Mouse (Mus musculus) cerebellum, adult 18-20 months (tissue): Measurements from ENCODE around the gene Rbm3.
A peak's percentile ranks its signal among the peaks of the same experiment; 100 is the strongest.

Source experiments
- DNase-seq, 2 experiments: peaks; one replicate each; pipeline ENCODE4 v3.0.0; 2021

Gene Rbm3

DNA sequence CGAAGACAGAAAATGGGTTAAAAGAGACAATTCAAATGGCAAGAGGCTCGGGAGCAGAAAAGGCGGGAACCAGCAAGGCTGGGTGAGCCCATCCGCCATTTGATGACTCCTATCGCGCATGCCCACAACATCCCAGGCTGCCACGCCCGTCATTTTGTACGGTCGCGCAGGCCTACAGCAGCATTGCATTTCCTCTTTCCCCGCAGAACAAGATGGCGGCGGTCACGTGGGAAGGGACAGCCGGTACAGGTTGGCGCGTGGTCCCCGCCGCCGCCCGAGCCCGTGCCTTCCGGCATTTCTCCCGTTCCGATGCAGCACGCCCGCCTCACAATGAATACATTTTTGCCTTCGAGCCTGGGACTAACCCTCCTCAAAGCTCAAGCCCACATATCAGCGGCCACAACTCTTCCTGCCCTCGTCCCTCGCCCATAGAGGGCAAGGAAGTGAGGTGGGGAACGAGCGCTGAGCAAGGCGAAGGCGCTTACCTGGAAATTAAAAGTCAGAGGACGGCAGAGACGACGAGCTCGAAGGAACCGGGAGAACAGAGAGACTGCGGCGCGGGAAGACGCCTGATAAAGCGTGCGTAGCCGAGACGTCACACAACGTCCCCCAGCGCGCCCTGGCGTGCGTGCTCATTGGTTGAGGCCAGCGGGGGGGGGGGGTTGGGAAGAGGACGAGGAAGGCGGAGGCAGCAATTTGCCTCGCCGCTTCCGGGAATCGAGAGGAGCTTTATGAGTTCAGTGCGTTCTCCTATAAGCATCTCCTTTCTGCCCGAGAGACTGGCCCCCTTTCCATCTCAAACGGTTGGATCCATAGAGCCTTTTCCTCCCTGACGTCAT, at the start of gene Rbm3:
TSS of gene Rbm3 (minus strand) at position 728 of the 839 bp plus-strand sequence.
- DNase-seq: peak; percentile 86 to 88

DNA sequence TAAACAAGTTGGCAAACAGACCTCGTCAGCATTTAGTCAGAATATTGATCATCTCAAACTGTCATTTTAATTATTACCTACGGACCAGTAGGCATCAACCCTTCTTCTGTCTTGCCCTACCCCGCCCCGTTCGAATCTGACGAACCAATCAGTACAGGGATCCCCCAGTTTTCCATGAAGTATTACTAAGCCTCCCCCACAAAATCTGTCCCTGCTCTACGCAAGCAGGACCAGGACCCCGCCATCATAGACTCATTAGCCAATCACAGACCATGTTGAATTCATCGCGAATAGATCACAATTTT, 47.7 kb upstream of the Rbm3 start, which contains the start of gene Ebp:
TSS of gene Ebp (minus strand) at position 94 of the 305 bp plus-strand sequence.
- no peak for DNase-seq

DNA sequence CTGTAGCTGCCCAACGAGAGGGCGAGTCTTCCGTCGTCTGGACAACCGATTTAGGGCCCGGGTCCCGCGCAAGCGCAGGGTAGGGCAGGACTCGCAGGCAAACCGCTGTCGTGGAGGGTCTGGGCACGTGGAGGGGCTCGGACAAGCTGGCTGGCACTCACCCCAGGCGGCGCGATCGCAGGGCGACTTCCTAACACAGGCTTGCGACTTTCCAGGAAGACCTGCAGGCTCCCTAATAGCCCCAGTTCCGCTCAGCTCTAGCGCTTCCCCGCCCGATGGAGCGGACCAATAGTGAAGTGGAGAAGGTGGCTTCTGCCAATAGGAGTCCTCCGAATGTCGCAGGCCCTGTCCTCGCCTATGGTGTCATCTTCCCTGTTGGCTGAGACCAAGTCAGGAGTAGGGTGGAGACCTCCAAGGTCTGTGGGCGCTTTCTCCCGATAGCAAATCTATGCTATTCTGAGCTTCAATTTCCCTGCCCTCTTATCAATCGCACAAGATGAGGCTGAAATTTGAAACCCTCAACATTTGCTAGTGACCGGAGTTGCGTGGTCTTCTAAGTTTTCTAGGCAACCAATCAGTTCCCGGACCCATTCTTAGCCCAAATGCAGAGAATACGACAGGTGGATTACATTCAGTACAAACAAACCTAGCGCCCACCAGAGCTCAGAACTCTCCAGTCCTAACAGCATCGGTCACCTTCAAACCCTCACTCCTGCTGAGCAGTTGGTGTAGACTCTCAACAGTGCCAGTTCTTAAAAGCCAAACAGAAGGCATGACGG, 47.1 kb upstream of the Rbm3 start:
- DNase-seq: peak; percentile 77 to 90

DNA sequence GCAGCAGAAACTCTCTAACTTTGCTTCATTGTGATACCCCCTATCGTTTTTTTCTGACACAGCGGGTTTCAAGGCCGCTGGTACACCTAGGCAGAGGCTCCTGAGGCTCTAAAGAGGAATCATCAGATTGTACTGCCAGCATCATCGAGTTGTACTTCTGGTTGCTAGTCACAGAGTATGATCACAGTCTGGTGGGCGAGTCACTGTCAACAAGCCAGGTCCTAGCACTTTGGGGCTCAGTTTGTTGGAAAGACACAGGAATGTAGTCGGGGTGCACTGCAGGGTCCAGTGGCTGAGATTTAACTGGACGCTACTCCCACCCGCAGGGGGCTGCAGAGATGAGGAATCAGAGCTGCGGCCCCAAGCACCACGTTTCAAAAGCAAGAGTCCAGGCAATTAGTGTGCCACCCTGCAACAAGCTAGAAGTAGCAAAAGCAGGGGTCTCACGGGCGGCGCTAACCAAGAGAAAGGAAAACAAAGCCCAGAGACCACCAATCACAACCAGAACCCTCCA, 46.5 kb upstream of the Rbm3 start:
- DNase-seq: no peak

GRCm38 (mm10) chrX:8182871-8183540, 37.3 kb upstream of the Rbm3 start:
- no peak for DNase-seq

- no peak for DNase-seq
These were observed 34.0 kb upstream of the Rbm3 start for GRCm38 (mm10) chrX:8179646-8180045.

DNA sequence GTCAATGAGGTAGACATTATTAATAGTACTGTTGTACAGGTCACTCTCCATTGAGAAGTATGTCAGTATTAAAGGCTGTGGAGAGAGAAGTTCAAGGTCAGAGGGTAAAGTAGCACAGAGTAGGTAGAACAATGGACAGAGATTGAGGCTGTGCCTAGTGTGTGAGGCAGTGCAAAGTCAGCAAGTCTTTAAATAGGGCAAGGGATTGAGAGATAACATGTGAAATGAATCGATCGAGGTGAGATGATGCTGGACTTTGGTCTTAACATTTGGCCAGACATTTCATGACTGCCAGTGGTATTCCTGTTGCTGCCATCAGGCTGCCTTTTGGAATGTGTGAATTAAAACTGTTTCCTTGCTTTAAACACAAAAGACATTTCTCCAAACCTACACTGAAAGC, 33.2 kb upstream of the Rbm3 start:
- no peak for DNase-seq

DNA sequence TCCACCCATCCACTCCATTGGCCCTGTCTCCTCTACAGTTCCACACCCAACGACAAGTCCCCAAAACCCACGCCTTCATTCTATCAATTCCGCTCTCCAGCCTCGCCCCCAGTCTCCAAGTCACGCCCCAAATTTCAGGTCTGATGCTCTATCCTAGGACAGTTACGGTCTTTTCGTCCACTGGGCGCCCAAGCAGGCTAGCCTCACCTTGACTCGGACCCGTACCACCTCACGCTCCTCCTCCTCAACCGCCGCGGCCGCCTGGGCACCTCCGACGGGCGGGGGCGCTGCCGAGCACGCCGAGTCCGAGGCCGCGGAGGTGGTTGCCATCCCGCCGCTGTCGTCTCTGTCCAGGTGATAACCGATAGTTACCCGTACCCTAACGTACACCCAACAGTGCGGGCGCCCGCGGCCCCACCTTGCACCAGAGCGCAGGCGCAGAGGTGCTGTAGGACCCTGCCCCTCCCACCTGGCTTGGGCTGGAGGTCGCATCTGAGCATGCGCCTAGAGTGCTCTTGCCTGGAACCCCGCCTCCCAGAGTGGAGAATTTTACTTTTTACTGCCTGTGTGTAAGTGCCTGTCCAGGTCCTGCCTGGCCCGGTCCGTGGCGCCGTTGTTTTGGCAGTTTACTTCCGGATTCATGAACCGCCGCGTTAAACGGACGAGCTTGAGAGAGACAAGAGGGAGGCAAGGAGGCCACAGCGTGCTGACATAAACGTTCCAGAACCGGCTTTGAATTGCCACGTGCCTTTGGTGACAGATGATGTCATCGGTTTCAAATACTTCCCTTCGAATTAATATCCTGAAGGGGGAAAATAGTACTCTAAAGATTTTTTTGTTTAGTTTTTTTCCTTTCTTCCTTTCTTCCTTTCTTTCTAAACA, 30.1 kb upstream of the Rbm3 start, which contains the start of gene Tbc1d25:
TSS of gene Tbc1d25 (minus strand) at position 678 of the 882 bp plus-strand sequence.
- DNase-seq: peak; percentile 86 to 87

DNA sequence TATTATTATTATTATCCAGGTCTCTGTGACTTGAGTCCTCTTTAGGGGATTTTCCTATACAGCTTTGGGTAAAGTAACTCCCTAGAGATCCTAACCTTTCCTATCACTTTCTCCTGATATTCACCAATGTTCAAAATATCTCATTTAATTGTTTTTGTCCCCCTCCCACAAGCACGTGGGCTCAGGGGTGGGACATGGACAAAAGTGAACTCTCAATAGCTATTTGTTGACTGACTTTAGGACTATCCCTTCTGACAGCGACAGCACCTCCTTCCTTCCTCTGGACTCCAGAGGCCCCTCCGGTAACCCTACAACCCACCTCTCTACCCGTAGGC, 29.5 kb upstream of the Rbm3 start:
- DNase-seq: no peak

DNA sequence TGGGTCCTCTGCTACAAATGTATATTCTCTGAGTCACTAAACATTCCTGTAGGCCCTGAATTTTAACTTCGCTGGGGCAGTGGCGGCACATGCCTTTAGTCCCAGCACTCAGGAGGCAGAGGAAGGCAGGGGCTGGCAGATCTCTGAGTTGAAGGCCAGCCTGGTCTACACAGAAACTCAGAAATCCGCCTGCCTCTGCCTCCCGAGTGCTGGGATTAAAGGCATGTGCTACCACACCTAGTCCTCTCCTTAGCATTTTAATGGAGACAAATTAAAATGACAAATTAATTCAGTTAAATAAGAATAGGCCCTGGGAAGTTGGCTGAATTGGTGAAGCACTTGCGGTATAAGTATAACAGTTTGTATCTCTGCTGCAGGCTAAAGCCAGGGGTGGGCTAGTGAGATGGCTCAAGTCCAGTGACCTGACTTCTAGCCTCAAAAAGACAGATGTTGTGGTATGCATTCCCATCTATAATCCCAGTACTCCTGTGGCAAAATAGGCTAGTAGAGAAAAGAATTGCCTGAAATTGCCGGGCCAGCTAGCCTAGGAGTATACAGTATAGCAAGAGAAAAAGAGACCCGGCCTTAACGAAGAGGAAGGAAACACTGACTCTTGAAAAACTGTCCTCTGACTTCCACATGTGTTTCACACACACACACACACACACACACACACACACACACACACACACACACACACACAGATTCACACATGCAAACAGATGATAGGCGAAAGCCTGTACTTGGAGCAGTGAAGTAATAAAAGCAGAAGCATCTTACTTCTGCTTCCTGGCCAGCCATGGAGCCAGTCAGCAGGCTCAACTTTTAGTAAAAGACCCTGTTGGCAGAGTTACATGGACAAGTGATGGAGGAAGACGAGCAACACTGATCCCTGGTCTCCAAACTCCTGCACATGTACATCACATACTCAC, 22.3 kb upstream of the Rbm3 start:
- no peak for DNase-seq

GRCm38 (mm10) chrX:8164471-8164870, 18.8 kb upstream of the Rbm3 start:
- peak; percentile 33 to 53 for DNase-seq

DNA sequence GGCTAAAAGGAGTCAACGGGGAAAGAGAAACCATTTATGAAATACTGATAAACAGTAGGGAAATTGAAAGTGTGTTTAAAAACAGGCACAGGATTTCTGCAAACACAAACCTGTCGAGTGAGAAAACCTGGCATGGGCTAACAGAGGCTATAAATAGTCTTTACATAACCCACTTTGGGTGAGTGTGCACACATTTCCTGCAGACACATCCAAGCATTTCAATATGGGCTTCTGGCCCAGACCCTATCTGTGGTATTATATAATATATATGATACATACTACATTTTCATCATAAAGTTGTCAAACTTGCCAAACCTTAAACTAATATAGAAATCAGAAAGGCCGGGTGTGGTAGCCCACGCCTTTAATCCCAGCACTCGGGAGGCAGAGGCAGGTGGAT, 17.4 kb upstream of the Rbm3 start:
- DNase-seq: peak; percentile 26 to 54

DNA sequence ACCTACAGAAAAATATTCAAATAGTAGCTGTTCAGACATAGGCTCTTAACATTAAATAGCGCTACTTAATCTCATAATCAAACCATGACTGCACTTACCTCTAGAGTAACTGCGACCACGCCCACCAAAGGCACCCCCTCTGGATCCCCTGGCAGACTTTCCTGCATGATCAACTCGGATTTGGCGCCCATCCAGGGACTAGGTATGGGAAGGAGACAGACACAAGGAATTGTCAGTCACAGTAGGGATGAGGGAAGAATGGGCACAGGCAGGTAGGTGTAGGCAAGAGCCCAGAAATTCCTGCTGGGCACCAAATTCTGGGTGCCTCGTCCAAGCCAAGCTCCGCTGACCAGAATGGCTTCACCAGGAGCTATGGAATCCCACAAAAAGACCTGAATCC, 1.9 kb downstream of the Rbm3 start:
- peak in 1 of 2 experiments; percentile 39 for DNase-seq

DNA sequence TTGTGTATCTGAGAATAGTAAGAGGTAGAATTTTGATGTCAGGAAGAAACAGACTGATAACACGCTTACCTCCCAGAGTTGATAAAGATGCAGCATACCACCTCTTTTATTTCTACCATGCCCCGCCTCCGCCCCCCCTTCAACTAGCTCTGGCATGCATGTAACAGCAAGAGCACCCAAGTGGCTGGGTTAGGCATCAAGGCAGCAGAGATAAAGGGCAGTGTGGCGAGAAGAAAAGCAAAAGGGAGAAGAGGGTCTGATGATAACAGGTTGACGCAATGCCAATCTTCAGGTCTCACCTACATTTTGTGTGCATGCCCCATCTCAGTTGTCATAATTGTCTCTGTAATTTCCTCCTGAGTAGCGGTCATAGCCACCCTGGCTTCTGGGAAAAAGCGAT, 2.7 kb downstream of the Rbm3 start:
- no peak for DNase-seq

- DNase-seq: no peak
These were observed 4.6 kb downstream of the Rbm3 start for GRCm38 (mm10) chrX:8141058-8141457.

DNA sequence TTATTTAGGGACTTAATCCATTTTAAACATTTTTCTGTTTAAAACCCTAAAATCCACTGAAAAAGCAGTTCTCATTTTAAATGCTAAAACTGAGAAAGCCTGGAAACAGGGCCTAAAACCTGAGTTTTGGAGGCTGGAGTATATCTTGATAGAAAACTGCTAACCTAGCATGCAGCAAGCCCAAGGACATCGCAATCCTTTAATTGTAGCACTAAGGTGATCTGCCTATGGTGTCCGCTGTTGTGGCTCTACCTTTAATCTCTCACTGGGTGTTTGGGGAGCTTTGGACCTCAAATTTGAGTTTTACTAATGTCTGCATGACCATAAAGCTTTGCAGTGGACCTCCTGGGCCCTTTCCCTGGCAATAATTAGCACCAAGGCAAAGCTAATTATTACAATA, 5.2 kb downstream of the Rbm3 start:
- no peak for DNase-seq

- no peak for DNase-seq
These were observed 6.2 kb downstream of the Rbm3 start for GRCm38 (mm10) chrX:8139480-8139879.

GRCm38 (mm10) chrX:8135886-8136285, 9.8 kb downstream of the Rbm3 start:
- DNase-seq: no peak

DNA sequence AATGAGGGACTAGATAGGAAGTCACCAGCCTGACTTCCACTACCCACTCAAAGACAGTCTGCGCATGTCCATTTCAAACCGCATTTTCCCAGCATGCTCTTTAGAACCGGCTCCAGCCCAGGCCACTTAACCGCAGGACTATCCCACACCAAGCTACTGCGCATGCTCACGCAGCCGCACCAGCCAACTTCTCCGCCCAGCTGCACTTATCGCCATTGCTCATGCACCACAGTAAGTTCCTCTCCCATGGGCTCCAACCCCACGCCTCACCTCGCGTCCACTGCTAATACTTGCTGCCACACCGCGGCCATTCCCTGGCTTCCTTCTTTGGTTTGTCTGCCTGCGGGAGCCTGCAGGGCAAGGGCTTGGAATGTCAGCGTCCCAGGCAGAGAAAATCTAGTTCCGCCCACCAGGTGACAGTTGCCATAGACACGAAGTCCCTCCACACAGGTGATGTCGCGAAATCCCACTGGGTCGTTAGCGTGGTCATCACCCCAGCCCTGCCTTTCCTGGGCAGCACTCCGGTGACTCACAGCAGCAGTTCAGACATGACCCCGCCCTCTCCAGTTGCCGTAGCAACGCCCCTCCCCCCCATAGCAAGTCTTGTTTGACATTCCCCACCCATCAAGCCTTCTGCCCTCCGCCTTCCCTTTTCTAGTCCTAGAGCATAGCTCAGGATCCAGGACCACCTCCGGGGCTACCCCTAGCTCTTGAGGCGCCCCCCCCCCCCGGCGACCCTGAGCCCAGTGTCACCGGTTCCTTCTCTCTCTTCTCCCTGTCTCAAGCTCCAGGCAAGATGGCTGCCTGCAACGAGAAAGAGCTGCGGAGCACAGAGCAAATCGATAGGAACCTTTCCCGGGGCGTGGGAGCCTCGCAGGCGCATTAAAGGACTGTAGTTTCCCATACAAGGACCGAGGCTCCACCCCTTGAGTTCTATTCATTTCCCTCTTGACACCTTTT, 13.4 kb downstream of the Rbm3 start, which contains the start of gene Wdr13:
TSS of gene Wdr13 (minus strand) at position 876 of the 960 bp plus-strand sequence.
- peak; percentile 87 to 88 for DNase-seq

DNA sequence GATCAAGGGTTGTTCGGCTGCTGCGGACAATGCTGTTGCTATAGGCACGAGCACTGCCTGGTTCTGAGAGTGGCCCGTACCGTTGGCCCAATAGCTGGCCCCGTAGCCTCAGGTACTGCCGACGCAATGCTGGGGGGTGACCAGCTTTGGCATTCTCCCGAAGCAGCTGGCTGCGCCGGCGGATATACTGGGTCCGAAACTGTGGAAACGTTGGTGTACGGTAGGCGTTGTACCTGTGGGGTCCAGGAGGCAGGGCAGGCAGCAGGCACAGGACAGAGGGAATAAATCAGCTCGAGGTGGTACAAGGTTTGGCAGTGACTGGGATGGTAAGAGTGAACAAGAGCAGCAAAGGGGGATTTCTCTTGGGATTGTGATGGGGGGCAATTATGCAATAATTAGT, 14.3 kb downstream of the Rbm3 start:
- DNase-seq: no peak
